Mouse (Mus musculus) CH12.LX (cell line): ENCODE data around the gene Tmem145.

ENCODE experiments used
- BHLHE40 ChIP-seq: IDR thresholded peaks from 2 replicates; pipeline ENCODE4 v1.6.1; 2011; ENCODE audit warnings: mild to moderate bottlenecking, low read depth, low read length, improper control_type of control experiment
- CTCF ChIP-seq, 2 experiments: IDR thresholded peaks in 1 of 2; conservative IDR thresholded peaks in 1 of 2; 2 replicates each; pipeline ENCODE4 v1.5.1; 2011 to 2012; ENCODE audit warnings: low read depth in 2 of 2, low read length in 2 of 2, improper control_type of control experiment in 1 of 2, inconsistent platforms in 1 of 2, mild to moderate bottlenecking in 1 of 2, moderate library complexity in 1 of 2
- E2F4 ChIP-seq: IDR thresholded peaks from 2 replicates; pipeline ENCODE4 v1.6.1; 2011; ENCODE audit warnings: low read depth, low read length, improper control_type of control experiment; ENCODE audit not compliant: insufficient replicate concordance
- IRF4 ChIP-seq: IDR thresholded peaks from 2 replicates; pipeline ENCODE4 v1.6.1; 2014; ENCODE audit warnings: low read depth, mild to moderate bottlenecking, inconsistent platforms, low read length, improper control_type of control experiment
- KAT2A ChIP-seq: IDR thresholded peaks from 2 replicates; pipeline ENCODE4 v1.6.1; 2012; ENCODE audit warnings: low read length, improper control_type of control experiment, inconsistent platforms; ENCODE audit not compliant: insufficient replicate concordance
- MAX ChIP-seq: IDR thresholded peaks from 2 replicates; pipeline ENCODE4 v1.6.1; 2011; ENCODE audit warnings: low read length, improper control_type of control experiment
- MEF2A ChIP-seq: IDR thresholded peaks from 2 replicates; pipeline ENCODE4 v1.6.1; 2014; ENCODE audit warnings: low read depth, mild to moderate bottlenecking, inconsistent platforms, low read length, improper control_type of control experiment, borderline replicate concordance
- NRF1 ChIP-seq: IDR thresholded peaks from 2 replicates; pipeline ENCODE4 v1.6.1; 2014; ENCODE audit warnings: low read depth, mild to moderate bottlenecking, inconsistent platforms, low read length, improper control_type of control experiment, moderate library complexity
- POLR2A ChIP-seq: IDR thresholded peaks from 2 replicates; pipeline ENCODE4 v1.6.1; 2011; ENCODE audit warnings: low read depth, mild to moderate bottlenecking, improper control_type of control experiment, low read length
- SMC3 ChIP-seq: IDR thresholded peaks from 2 replicates; pipeline ENCODE4 v1.6.1; 2011; ENCODE audit warnings: low read depth, low read length, improper control_type of control experiment
- TCF12 ChIP-seq: IDR thresholded peaks from 2 replicates; pipeline ENCODE4 v1.6.1; 2014; ENCODE audit warnings: low read depth, mild to moderate bottlenecking, inconsistent platforms, low read length, improper control_type of control experiment
- ZC3H11A ChIP-seq: IDR thresholded peaks from 2 replicates; pipeline ENCODE4 v1.6.1; 2012; ENCODE audit warnings: low read depth, mild to moderate bottlenecking, inconsistent platforms, low read length, improper control_type of control experiment
- ZNF384 ChIP-seq: IDR thresholded peaks from 2 replicates; pipeline ENCODE4 v1.6.1; 2012; ENCODE audit warnings: low read depth, low read length, improper control_type of control experiment, inconsistent platforms

DNA sequence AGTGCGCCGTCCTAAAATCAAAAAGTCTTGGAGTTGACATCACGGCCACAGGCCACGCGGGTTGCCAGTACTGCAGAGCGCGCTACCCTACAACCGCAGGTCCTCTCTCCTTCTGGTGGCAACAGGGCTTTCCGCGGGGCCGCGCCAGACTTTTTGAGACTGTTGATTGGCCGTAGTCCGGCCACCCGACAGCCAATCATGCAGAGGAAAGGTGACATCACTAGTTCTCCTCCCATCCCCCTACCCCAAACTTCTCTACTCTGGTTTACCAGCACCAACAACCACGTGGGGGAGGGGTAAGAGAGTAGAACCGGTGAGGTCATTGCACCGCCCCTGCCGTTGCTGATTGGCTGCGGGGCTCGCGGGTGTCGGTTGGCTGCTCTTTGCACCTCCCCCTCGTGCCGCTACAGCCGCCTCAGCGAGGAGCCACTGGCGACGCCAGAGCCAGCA lies 38.6 kb upstream of the Tmem145 start, which contains the start of gene Cic:
- no peak for TF ChIP-seq CTCF (conservative IDR thresholded peaks at IDR 0.05 in 1 of 2, IDR thresholded peaks at IDR 0.05 in 1 of 2; ENCODE audit: low read depth in 2 of 2, low read length in 2 of 2)
- peak; percentile 73; the same call in 1 of the 2 replicates for TF ChIP-seq E2F4
- TF ChIP-seq MAX, result peak; percentile 93
- no peak for TF ChIP-seq NRF1
- TF ChIP-seq POLR2A, result peak; percentile 92
- TF ChIP-seq TCF12, result peak; percentile 82
- peak; percentile 70 for TF ChIP-seq MEF2A
- peak; percentile 23 for TF ChIP-seq BHLHE40
- TF ChIP-seq ZNF384, result no peak
- no peak for TF ChIP-seq KAT2A
- TF ChIP-seq SMC3, result no peak
- TF ChIP-seq ZC3H11A, result no peak
- peak; percentile 35; the same call in 1 of the 2 replicates for TF ChIP-seq IRF4
